Mouse (Mus musculus) ovary, postnatal 14 days (tissue): ENCODE results near the gene Slit3.

ENCODE experiments used
- DNase-seq: peaks from one replicate; pipeline ENCODE4 v3.0.0; 2022; ENCODE audit warnings: low spot score

Gene Slit3

GRCm38 (mm10) chr11:35535027-35535426, 414.0 kb downstream of the Slit3 start:
- DNase-seq, result no peak

- DNase-seq, result no peak
Observed at GRCm38 (mm10) chr11:35537128-35538088, 416.4 kb downstream of the Slit3 start.

GRCm38 (mm10) chr11:35542731-35543130, 421.7 kb downstream of the Slit3 start:
- DNase-seq, result no peak

GRCm38 (mm10) chr11:35544112-35545064, 423.4 kb downstream of the Slit3 start:
- no peak for DNase-seq

GRCm38 (mm10) chr11:35546081-35546822, 425.2 kb downstream of the Slit3 start:
- no peak for DNase-seq

GRCm38 (mm10) chr11:35550036-35550435, 429.0 kb downstream of the Slit3 start:
- no peak for DNase-seq

- DNase-seq, result no peak
Observed at GRCm38 (mm10) chr11:35556192-35556591, 435.2 kb downstream of the Slit3 start.

- DNase-seq, result no peak
Observed at GRCm38 (mm10) chr11:35557476-35557875, 436.5 kb downstream of the Slit3 start.

- DNase-seq, result no peak
Observed at GRCm38 (mm10) chr11:35558311-35558710, 437.3 kb downstream of the Slit3 start.

GRCm38 (mm10) chr11:35559386-35559785, 438.4 kb downstream of the Slit3 start:
- no peak for DNase-seq

GRCm38 (mm10) chr11:35561760-35562159, 440.7 kb downstream of the Slit3 start:
- no peak for DNase-seq

- no peak for DNase-seq
Observed at GRCm38 (mm10) chr11:35565322-35565721, 444.3 kb downstream of the Slit3 start.

GRCm38 (mm10) chr11:35566686-35567085, 445.7 kb downstream of the Slit3 start:
- no peak for DNase-seq

GRCm38 (mm10) chr11:35569126-35569916, 448.3 kb downstream of the Slit3 start:
- DNase-seq, result no peak

- DNase-seq, result no peak
Observed at GRCm38 (mm10) chr11:35569957-35570356, 448.9 kb downstream of the Slit3 start.

- no peak for DNase-seq
Observed at GRCm38 (mm10) chr11:35571910-35572309, 450.9 kb downstream of the Slit3 start.

GRCm38 (mm10) chr11:35578796-35579195, 457.8 kb downstream of the Slit3 start:
- DNase-seq, result no peak

GRCm38 (mm10) chr11:35582591-35582990, 461.6 kb downstream of the Slit3 start:
- DNase-seq, result no peak

GRCm38 (mm10) chr11:35583633-35584032, 462.6 kb downstream of the Slit3 start:
- no peak for DNase-seq

- peak; percentile 41 for DNase-seq
Observed at GRCm38 (mm10) chr11:35587174-35587959, 466.3 kb downstream of the Slit3 start.
